Mouse (Mus musculus) ovary, postnatal 14 days (tissue): ENCODE data around the gene Tectb.
"Not testable (repeated sequence)": the region's sequence is repeated elsewhere in the genome, so short reads cannot be mapped to it uniquely, and the experiment has no call there.

Experiments used
- DNase-seq: peaks from one replicate; pipeline ENCODE4 v3.0.0; 2022; ENCODE audit warnings: low spot score

Gene Tectb

DNA sequence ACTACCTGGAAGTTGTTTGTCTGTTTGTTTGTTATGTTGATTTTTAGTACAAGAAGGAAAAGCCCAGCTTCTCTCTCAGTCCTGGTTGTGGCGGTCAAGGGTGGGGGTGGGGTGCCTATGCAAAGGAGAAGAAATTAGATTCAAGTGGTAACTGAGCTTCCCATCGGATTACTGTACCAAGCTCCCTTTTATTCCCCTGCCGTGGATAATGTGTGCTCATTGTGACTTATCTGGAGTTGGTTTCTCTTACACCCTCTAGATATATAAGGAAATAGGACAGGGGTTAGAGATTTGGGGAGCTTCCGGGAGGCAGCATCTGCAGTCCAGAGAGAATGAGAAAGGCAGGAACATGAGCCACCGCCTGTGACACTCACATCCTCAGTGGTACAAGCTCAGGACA is at the start of gene Tectb:
Gene Tectb (plus strand): TSS at position 301 of the 400 bp plus-strand sequence.
- DNase-seq, result no peak

DNA sequence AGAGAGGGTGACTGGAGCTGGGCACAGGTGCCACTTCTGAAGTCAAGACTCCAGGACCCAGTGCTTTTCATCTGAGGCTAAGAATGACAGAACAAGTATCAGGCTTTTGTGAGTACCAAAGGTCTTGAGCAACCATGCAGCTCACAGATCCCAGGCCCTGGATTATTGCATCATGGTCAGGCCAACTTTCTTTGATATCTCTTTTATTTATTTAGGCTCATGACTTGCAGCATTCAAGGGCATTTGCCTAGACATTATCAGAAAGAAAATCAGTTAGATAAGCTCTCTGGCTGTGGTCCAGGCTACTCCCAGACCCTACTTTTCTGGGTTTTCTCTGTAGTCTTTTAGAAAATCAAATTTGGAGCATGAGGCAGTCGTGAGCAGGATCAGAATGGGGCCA is 48.8 kb upstream of the Tectb start:
- no peak for DNase-seq

DNA sequence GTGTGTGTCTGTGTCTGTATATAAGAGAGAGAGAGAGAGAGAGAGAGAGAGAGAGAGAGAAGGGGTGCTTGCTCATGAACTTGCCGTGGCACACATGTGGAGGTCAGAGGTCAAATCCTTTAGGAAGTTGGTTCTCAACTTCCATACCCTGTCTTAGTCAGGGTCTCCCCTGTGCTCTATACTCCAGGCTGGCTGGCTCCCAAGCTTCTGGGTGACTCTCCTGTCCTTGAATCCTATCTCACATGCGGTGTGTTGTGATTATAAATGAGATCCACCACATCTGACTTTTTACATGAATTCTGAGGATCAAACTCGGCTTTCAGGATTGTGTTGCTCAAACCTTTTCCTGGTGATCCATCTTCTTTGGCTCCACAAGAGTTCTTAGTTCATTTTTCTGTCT is 48.1 kb upstream of the Tectb start:
- no peak for DNase-seq

DNA sequence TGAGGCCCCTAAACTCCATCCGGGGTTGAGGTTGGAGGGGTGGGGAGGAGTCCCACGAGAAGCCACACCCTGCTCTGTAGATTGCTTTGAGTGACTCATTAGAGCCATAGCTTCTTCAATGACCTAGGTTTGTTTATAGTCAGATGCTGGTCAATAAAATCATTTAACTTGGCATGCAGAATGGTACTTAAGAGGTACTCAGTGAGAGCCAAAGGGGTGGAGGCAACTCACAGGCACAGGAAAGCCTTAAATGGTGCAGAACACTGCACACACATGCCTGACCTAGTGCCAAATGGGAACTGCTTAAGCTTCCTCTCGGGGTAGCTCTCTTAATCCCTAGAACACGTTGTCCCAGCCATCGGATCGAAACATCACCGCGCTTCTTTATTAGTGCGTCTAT is 46.0 kb upstream of the Tectb start:
- DNase-seq, result no peak

DNA sequence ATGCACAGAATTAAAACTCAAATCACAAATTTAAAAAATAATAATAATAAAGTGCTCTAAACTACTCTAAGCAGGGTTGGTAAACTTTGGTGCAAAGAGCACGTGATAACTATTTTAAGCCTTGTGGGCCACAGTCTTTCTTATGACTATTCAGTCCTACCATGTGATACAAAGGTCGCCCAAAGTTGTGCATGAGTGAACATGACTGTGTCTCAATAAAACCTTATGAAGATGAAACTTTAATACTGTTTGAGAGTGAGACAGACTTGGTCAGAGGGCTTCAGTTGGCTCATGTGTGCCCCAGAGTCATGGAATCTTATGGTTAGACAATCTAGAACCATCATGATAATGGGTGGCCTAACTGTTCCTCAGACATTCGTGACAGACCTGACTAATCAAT is 44.6 kb upstream of the Tectb start:
- no peak for DNase-seq

DNA sequence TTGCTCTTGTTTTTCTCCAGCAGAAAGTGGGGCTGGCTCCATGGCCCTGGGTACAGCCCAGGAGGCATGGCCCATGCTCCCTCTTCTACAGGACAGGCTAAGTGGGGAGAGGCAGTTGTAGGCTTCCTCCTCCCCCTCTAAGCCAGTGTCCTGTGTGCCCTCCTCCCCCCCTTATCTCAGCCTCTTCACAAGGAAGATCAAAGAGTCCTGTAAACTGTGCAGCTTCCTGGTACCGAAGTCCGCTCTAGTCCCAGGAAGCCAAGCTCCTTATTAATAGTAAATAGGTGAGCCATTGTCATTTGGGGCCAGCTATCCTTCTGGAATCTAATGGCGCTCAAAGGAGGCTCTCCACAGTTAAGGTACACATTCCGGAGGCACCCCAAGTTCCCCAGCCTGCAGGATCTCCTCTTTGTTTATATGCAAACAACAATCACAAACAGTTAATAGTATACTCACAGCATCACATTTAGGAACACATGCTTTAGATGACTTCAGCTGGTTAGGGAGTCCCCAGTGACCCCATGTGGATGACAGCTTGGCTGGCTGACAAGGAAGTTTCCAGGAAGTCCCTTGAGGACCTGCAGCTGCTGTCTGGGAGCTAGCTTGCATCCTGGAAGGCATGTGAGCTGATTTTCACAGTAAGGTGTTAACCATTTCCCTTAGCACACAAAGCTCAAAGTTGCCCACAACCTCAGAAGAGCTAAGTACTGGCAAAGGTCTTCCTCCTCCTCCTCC is 43.7 kb upstream of the Tectb start:
- no peak for DNase-seq

DNA sequence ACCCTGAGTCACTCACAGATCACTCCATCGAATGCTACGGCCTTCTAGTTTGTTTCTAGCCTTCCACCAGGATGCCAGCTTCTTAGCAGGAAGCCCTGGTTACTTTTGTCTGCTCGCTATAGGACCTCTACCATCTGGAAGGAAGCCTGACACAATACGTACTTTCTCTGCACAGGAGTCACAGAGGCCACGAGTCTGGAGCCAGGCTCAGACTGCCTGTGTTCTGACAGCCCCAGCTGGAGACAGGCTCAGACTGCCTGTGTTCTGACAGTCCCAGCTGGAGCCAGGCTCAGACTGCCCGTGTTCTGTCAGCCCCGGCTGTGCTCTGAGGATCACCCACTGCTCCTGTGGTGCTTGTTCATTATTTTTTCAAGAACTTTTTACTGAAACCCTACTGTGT is 42.6 kb upstream of the Tectb start:
- no peak for DNase-seq

DNA sequence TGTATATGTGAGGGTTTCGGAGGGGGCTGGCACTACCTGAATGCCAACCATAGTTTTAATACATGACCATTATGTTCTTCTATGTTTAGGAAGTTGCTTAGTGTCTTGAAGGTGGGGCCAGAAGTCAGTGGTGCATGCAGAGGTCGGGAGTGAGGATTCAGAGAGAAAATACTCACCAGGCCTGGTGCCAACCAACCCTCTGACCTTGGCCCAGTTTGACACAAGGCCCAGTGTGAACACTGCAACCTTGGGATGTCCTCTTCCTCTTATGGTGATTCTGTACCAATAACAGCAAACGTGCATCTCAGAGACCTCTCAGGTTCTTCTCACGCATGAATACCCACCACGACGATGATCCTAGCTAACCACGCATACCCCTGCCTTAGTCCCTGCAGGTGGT is 42.0 kb upstream of the Tectb start:
- no peak for DNase-seq

DNA sequence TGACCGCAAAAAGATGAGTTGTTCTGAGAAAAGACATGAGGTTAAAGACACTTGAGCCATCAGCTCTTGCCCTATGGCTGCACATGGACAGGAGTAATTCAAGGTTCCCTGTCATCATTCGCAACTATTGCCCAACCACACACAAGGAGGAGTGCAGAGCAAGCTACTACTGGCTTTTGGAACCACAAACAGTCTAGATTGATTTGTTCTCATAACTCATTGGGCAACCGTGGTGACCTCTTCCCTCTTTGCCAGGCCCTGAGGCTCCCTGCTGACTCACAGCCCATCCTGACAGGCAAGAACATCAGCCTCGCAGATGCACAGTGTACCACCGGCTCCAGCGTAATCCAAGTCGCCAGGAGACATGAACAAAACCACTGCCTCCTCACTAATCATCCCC is 41.2 kb upstream of the Tectb start:
- DNase-seq, result no peak

DNA sequence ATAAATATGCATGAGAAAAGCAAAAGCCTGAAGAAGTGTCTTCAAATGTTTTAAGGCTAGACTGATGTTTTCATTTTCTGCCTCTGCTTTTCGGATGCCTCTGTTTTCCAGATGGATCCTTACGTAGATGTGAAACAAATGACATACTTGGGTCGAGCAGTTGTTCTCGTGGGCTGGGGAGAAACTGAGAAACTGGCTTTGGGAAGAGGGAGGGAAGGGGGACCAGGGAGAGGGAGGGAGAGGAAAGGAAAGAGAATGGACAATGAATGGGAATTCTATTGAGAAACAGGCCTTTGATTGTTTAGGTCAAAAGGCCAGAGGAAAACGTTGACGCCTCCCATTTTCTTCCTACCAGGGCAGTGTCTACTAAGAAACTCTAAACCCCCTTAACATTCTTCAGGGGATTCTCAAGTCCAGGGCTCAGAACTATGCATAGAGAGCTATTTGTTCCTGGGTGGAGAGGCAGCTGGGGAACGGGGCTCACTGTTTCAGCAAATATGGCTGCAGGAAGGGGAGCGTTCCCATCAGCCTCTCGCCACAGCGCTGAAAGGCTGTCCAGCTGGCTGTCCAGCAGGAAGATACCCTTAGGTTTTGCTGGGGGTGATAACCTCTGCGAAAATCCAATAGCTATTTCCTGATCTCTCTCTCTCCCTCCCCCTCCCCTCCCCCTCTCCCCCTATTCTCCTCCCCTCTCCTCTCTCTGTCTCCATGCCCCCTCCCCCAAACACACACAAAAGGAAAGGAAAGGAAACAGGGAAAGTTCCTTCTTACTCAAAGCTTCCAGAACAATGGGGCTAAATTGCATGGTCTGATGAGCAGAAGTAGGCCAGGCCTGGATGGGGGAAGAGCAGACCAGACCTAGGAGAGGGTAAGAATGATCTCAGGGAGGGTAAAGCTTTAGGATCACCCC is 36.9 kb upstream of the Tectb start:
- no peak for DNase-seq

DNA sequence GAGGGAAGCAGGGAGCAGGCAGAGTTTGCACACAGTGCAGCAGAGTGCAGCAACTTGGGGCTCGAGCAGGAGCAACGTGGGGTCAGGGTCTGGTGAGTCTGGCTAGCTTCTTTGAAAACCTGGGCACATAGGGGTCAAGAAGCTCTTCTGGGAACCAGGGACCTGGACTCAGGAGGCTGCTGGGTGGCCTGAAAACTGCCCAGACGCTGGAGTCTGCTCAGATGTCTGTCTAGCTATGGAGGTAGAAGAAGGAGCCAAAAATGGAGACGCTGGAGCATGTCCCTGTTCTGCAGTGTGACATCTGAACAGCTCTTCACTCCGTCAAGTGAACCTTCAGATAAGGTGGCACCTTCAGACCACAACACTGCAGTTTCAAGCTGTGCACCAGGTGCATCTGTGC is 35.8 kb upstream of the Tectb start:
- no peak for DNase-seq

DNA sequence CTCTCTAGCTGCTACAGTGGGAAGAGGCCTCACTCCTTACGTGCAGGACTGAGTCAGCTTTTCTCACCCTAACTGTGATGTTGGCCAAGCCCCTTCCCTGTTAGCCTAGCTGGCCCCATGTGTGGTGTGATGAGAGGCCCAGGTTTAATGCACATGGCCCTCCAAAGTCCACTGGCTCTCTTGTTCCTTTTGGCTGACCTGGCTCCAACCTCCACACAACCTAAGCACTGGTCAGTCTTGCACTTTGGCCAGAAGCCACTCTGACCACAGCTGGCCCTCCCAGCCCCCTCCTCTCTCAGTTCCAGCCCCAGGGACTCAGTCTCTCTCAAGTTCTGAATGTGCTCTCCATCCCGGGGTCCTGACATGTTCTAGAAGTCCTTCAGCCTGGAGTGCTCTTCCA is 35.4 kb upstream of the Tectb start:
- no peak for DNase-seq

DNA sequence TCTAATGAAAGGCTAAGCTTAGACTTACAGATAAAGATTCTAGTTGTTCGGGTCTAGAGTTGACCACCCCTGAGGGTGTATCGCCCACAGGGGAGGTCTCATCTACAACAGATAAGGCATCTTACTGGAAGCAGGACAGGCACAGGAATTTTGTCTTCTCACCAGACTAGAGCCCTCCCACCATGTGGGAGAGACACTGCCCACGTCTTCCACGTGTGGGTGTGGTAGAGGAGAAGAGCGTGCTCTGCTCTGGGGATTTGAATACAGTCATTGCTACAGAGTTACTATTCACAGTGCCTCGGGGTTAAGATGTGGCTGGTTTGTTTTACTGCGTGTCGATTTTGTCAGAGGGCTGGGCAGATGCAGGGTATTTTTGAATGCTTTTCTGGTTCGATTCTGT is 33.0 kb upstream of the Tectb start:
- no peak for DNase-seq

DNA sequence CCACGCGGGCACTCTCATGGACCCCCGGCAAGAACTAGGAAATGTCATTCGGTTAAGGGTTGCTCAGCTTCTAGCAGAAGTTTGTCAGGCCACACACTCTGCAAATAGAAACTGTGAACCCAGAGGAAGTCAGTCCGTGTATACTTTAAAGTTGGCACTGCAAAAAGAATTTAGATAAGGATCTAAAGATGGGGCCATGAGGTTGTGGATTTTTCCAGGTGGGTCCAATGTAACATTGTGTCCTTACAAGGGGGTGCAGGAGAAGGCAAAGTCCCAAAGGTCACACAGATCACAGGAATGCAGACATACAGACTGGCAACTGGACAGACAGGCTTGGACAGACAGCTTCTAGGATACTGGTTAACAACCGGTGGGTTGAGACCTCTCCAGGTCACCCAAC is 32.4 kb upstream of the Tectb start:
- no peak for DNase-seq

DNA sequence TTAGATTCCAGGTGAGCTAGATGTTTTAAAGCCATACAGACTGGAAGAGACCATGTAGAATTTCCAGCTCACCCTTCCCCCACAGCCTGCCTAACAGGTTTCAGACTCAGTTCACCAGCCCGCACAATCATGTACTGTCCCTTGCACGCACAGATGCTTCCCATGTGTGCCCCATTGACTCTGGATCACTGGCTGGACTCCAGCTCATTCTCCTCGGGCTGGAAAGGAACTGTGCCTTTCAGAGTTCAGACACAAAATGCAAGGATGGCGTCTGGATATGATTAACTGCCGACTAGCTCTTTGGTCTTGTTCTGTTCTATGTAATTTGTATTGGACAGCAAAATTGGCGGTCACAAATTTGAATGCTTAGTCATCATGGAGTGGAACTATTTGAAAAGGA is 30.9 kb upstream of the Tectb start:
- no peak for DNase-seq

DNA sequence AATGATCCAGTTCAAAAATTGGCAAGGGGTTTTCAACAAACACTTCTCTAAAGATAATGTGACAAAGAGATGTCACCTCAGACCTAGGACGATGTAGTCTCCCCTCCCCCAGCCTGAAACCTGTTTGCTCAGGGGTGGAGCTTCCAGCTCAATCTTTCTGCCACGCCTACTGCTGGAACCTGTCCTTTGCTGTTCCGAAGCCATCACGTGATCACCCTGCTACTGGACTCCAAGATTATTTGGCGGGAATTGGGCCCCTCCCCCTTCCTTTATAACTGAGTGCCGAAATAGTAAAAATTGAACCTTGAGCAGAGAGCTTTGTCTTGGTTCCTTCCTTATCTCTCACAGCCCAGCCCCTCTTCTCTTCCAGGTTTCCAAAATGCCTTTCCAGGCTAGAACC is 28.3 kb upstream of the Tectb start:
- not testable (repeated sequence) for DNase-seq

DNA sequence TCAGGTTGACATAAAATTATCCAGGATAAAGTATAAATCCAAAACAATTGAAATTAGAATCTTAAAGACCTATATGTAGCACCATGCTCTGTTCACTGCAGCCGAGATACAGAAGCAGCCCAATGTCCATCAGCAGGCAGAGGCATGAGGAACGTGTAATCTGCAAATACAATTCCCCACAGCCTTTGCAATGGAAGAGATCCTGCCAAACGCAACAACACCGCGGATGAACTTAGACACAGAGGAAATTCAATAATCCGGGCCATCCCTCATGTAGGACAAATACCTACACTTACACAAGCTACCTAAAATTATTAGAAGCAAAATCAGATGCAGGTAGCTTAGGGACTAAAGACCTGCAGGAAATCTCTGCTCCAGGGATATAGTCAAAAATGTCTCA is 27.6 kb upstream of the Tectb start:
- no peak for DNase-seq

DNA sequence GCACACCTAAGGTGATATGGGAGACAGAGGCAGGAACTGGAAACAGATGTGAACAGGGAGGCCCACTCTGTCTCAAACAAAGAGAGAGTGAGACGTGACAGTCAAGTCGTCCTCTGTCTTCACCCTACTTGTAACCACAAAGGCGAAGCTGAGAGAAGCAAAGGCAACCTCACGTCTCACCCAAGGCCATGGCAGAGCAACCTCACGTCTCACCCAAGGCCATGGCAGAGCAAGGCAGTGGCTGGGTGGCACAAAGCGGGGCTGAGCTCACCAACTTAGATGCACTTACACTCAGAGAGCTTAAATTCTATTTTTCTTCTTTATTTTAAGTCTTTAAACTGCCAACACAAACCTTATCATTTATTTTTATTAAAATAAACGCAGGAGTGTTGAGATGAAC is 23.5 kb upstream of the Tectb start:
- no peak for DNase-seq

DNA sequence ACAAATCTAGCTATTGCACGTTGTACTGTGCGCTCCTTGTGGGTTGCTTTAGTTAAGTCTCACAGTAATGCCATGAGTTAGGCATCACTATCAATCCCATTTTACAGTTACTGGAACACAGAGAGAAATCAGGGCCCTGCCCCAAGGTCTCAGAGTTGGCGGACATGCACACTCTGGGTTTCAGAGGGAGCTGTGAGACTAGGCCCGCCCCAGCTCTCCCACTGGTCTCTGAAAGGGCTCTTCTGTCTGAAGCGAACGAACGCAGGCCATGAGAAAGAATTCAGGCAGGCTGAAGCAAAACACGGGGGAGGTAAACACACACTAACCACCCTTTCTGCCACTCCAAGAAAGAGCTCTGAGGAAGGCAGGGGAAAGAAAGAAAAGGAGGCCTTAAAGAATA is 21.9 kb upstream of the Tectb start:
- peak; percentile 30 for DNase-seq

DNA sequence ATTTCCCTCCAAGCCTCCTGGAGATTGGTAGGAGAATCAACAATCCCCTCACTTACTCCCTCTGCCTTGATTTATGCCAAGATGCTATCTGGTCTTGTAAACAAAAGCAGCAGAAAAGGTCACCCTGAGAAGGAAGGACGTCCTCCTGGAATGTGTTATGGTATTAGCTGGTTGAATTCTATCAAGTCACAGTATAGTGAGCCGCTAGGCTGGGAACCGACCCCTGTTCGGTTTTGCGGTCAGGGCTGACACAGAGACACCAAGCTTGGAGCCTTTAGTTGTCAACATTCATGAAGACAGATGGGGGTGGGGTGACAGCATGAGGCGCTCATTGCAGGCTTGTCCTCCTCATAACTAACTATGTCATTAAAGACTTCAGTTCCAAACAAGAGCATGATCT is 20.7 kb upstream of the Tectb start:
- DNase-seq, result no peak

DNA sequence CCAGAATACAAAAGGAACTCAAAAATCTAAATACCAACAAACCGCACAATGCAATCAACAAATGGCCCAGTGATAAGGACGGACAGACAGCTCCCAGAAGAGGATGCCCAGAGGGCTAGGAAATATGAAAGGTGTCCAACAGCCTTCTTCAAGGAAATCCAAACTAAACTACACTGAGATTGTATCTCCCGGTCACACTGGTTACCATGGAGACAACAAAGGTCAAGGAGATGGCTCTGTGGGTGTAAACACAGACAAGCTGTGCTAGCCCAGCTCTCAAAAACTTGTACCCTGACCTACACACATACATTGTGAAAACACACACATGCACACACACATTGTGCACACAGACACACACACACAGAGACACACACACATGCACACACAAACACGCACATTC is 18.3 kb upstream of the Tectb start:
- DNase-seq, result no peak

DNA sequence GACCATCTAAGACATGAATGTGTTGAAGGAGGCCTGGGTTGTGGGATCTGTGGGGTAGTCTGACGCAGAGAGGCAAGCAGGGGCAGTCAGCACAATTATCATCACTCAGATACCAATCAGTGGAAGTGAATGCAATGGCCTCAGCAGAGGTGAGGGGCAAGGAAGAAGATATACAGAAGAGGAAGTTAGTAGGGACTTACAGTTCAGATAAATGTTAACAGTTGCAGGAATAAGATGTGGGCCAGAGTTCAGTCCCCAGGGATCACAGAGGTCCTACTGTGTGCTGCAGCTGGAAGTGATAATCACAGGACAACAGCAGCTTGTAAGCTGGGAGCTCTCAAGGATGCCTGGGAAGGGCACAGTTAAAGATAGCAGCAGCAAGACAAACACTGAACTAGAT is 16.4 kb upstream of the Tectb start:
- DNase-seq, result no peak

DNA sequence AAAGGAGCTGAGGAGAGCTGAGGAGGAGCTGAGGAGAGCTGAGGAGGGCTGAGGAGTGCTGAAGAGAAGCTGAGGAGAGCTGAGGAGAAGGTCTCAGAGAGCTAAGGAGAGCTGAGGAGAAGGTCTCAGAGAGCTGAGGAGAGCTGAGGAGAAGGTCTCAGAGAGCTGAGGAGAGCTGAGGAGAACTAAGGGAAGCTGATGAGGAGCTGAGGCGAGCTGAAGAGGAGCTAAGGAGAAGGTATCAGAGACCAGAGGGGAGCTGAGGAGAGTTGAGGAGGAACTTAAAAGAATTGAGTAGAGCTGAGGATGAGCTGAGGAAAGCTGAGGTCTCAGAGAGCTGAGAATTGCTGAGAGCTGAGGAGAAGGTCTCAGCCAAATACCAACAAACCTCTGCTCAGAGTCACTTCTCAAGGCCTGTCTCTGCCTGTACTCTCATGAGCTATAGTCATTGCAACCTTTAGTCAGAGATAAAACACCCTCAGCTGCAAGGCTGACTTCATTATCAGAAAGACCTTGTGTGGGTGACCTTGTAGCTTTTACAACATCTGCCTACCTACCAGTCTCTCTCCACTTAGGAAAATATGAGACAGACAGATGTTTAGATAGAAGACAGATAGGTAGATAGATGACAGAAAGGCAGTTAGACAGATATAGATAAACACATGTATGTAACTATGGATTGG is 15.2 kb upstream of the Tectb start:
- DNase-seq, result no peak
